Mouse (Mus musculus): ENCODE measurements around the gene 4933425L06Rik.

DNA sequence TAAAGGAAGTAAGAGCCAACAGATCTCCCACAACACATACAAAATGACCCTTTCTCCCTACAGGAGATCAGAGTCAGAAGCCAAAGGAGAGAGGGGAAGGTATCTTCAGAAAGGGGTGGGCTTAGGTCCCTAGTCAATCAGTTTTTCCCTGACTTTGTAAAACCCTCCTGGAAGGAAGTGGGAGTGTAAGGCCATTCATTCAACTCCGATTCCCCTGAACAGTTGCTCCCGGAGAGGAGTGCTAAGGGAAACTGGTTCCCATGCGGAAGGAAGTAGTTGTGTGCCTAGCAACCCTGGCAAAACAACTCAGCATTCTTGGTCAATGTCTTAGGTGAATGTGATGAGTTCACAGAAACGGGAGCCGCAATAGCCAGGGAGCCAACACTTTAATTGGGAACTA is 26.5 kb upstream of the 4933425L06Rik start:
- TF ChIP-seq CTCF (conservative IDR thresholded peaks at IDR 0.05 in 1 of 2, IDR thresholded peaks at IDR 0.05 in 1 of 2; ENCODE audit: low read depth in 2 of 2, low read length in 2 of 2) = no peak
- no peak for TF ChIP-seq ETS1 (conservative IDR thresholded peaks at IDR 0.05; ENCODE audit: low read depth, low read length)
- TF ChIP-seq TCF12 (IDR thresholded peaks at IDR 0.05; ENCODE audit: low read depth, low read length) = no peak
- no peak for TF ChIP-seq EP300 (IDR thresholded peaks at IDR 0.05; ENCODE audit: low read length)
- TF ChIP-seq RCOR1 (conservative IDR thresholded peaks at IDR 0.05; ENCODE audit: low read depth, low read length) = no peak
- no peak for TF ChIP-seq ZC3H11A (IDR thresholded peaks at IDR 0.05; ENCODE audit: low read depth, low read length)
- no peak for TF ChIP-seq ZNF384 (IDR thresholded peaks at IDR 0.05; ENCODE audit: low read depth, low read length)
- TF ChIP-seq POLR2A (IDR thresholded peaks at IDR 0.05; ENCODE audit: low read depth, low read length) = no peak
- no peak for TF ChIP-seq JUND (conservative IDR thresholded peaks at IDR 0.05; ENCODE audit: low read depth, low read length)
- no peak for TF ChIP-seq TBP (conservative IDR thresholded peaks at IDR 0.05; ENCODE audit: low read depth, low read length)

Measured in CH12.LX (cell line).